Mouse (Mus musculus) megakaryocyte, embryonic 14.5 days (primary cell): ENCODE measurements around the gene Dlg1. TPM values are rescaled to one million over a fixed set of nuclear protein-coding genes. Genes with fewer than 3 reads are reported as not detected.
A peak's percentile ranks its signal among the peaks of the same experiment; 100 is the strongest.

Experiments
- H3K27me3 ChIP-seq: replicated peaks from 2 replicates; pipeline ENCODE3; 2012; ENCODE audit warnings: inconsistent platforms
- H3K36me3 ChIP-seq: replicated peaks from 2 replicates; pipeline ENCODE3; 2012; ENCODE audit warnings: low read length, inconsistent platforms, mixed read lengths
- H3K4me1 ChIP-seq: 2 replicates; pipeline ENCODE4 v1.6.1; 2012; ENCODE audit warnings: inconsistent platforms
- H3K4me3 ChIP-seq: replicated peaks from 2 replicates; pipeline ENCODE3; 2012; ENCODE audit warnings: moderate library complexity, mild to moderate bottlenecking, inconsistent platforms
- H3K9me3 ChIP-seq: 2 replicates; pipeline ENCODE4 v1.6.1; 2012; ENCODE audit warnings: inconsistent platforms
- FLI1 ChIP-seq: IDR thresholded peaks from 2 replicates; pipeline ENCODE4 v1.6.1; 2012; ENCODE audit warnings: low read length, inconsistent platforms, mixed read lengths
- GATA1 ChIP-seq: IDR thresholded peaks from 3 replicates; pipeline ENCODE4 v1.6.1; 2012; ENCODE audit warnings: mixed read lengths, low read length, inconsistent platforms, borderline replicate concordance
- polyA plus RNA-seq: library from polyadenylated mRNA; stranded (reverse); fragments of >175 nt; gene quantifications from 2 replicates; pipeline ENCODE4 v1.2.3, GENCODE M21; 2012; ENCODE audit warnings: low replicate concordance; ENCODE audit not compliant: insufficient read depth

Gene Dlg1
- polyA plus RNA-seq, 1 experiment = 2.1 TPM

- peaks cover 67% of the 10 kb centered on the region for H3K36me3 ChIP-seq
Measured at GRCm38 (mm10) chr16:31803644-31804043, 140.4 kb downstream of the Dlg1 start.

GRCm38 (mm10) chr16:31826049-31826448, 162.8 kb downstream of the Dlg1 start:
- H3K36me3 ChIP-seq = peaks cover 22% of the 10 kb centered on the region
- H3K4me1 ChIP-seq = no peaks in the 10 kb centered on the region
- no peaks in the 10 kb centered on the region for H3K27me3 ChIP-seq
- no peaks in the 10 kb centered on the region for H3K9me3 ChIP-seq
- TF ChIP-seq GATA1 = no peak
- no peak for TF ChIP-seq FLI1
- no peak overlapping the region for H3K4me3 ChIP-seq

More at GRCm38 (mm10) chr16:31803644-31804043, 140.4 kb downstream of the Dlg1 start:
- H3K4me1 ChIP-seq = peaks cover 7% of the 10 kb centered on the region; the same call in 1 of the 2 replicates
- H3K4me3 ChIP-seq = peak overlapping the region; percentile 6
- H3K9me3 ChIP-seq = no peaks in the 10 kb centered on the region
- TF ChIP-seq GATA1 = no peak
- no peak for TF ChIP-seq FLI1
- H3K27me3 ChIP-seq = no peaks in the 10 kb centered on the region

- TF ChIP-seq GATA1 (no peak), FLI1 (no peak)
- Histone ChIP-seq H3K27me3 (no peaks in the 10 kb centered on the region), H3K36me3 (peaks cover 37% of the 10 kb centered on the region), H3K9me3 (no peaks in the 10 kb centered on the region), H3K4me3 (no peak overlapping the region), H3K4me1 (peaks cover 25% of the 10 kb centered on the region)
Measured at GRCm38 (mm10) chr16:31830726-31831125, 167.5 kb downstream of the Dlg1 start.

GRCm38 (mm10) chr16:31832630-31833422, 169.6 kb downstream of the Dlg1 start:
- no peak for TF ChIP-seq FLI1
- no peak for TF ChIP-seq GATA1
- Histone ChIP-seq H3K27me3 (no peaks in the 10 kb centered on the region), H3K4me1 (peaks cover 25% of the 10 kb centered on the region), H3K4me3 (no peak overlapping the region), H3K9me3 (no peaks in the 10 kb centered on the region), H3K36me3 (peaks cover 42% of the 10 kb centered on the region)

GRCm38 (mm10) chr16:31834011-31834584, 170.9 kb downstream of the Dlg1 start:
- no peak overlapping the region for H3K4me3 ChIP-seq
- H3K36me3 ChIP-seq = peaks cover 52% of the 10 kb centered on the region
- peaks cover 25% of the 10 kb centered on the region for H3K4me1 ChIP-seq
- H3K9me3 ChIP-seq = no peaks in the 10 kb centered on the region
- TF ChIP-seq FLI1 (no peak), GATA1 (no peak)
- H3K27me3 ChIP-seq = no peaks in the 10 kb centered on the region

GRCm38 (mm10) chr16:31834662-31835318, 171.5 kb downstream of the Dlg1 start:
- Histone ChIP-seq H3K36me3 (peaks cover 52% of the 10 kb centered on the region), H3K4me1 (peaks cover 25% of the 10 kb centered on the region), H3K9me3 (no peaks in the 10 kb centered on the region), H3K4me3 (no peak overlapping the region), H3K27me3 (no peaks in the 10 kb centered on the region)
- no peak for TF ChIP-seq FLI1
- no peak for TF ChIP-seq GATA1

- H3K4me3 ChIP-seq = no peak overlapping the region
- TF ChIP-seq GATA1 (no peak), FLI1 (no peak)
- H3K4me1 ChIP-seq = peaks cover 25% of the 10 kb centered on the region
- peaks cover 56% of the 10 kb centered on the region for H3K36me3 ChIP-seq
- no peaks in the 10 kb centered on the region for H3K27me3 ChIP-seq
- no peaks in the 10 kb centered on the region for H3K9me3 ChIP-seq
Measured at GRCm38 (mm10) chr16:31837362-31837761, 174.1 kb downstream of the Dlg1 start.

- Histone ChIP-seq H3K36me3 (peaks cover 54% of the 10 kb centered on the region), H3K4me1 (no peaks in the 10 kb centered on the region), H3K4me3 (no peak overlapping the region), H3K27me3 (no peaks in the 10 kb centered on the region), H3K9me3 (no peaks in the 10 kb centered on the region)
- TF ChIP-seq GATA1 (no peak), FLI1 (no peak)
Measured at GRCm38 (mm10) chr16:31844246-31844645, 181.0 kb downstream of the Dlg1 start.

- no peaks in the 10 kb centered on the region for H3K27me3 ChIP-seq
- TF ChIP-seq GATA1 (no peak), FLI1 (no peak)
- no peak overlapping the region for H3K4me3 ChIP-seq
- no peaks in the 10 kb centered on the region for H3K4me1 ChIP-seq
- peaks cover 49% of the 10 kb centered on the region for H3K36me3 ChIP-seq
- no peaks in the 10 kb centered on the region for H3K9me3 ChIP-seq
Measured at GRCm38 (mm10) chr16:31846763-31847162, 183.5 kb downstream of the Dlg1 start.

GRCm38 (mm10) chr16:31863920-31864319, 200.7 kb downstream of the Dlg1 start:
- Histone ChIP-seq H3K27me3 (no peaks in the 10 kb centered on the region), H3K4me3 (no peak overlapping the region), H3K36me3 (peaks cover 85% of the 10 kb centered on the region), H3K4me1 (peaks cover 14% of the 10 kb centered on the region), H3K9me3 (peaks cover 9% of the 10 kb centered on the region)
- TF ChIP-seq GATA1 (no peak), FLI1 (no peak)
